Mouse (Mus musculus): ENCODE measurements at regions not wholly inside any gene's neighbourhood (a gene's known extent, or its start where the extent isn't known, plus 50 kb on each side); places are given as distances from the start of the nearest gene placed in this dataset.

DNA sequence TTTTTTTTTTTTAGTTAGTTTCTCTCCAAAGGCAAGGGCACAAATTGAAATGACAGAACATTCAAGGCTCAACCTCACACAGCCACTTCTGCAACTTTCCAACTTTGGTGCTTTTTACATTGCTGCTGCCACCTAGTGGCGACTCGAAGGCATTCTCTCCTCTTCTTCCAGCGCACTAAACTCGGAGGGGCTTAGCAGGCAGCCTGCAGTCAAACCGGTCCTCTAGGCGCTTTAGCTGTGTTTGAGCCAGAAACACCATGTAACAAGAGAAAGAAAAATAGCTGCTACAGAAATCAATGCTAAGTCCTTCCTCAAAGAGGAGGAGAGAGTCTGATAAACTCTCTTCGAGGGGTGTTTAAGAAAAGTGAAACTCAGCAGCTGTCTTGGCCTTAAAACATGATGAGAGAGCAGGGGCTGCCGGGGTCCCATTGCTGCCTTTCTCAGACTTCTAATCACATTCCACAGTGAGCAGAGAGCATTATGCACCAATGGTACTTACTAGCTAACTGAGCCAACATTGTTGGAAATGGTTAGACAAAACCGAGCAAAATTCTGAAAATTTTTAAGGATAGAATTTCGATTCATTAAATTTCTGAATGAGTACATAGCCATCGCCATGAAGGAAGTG, 252.7 kb downstream of the Rergl start:
- H3K4me2 ChIP-seq (ENCODE audit: low read length): no peak overlapping the region
- H3K9ac ChIP-seq (replicated peaks; ENCODE audit: low read length): no peak overlapping the region
- no peaks in the 10 kb centered on the region for H3K27me3 ChIP-seq (ENCODE audit: control insufficient read depth, insufficient read depth, low read length)
- H3K36me3 ChIP-seq (ENCODE audit: control insufficient read depth, insufficient read depth, low read length): no peaks in the 10 kb centered on the region
- 35% methylated on average over 11 of the region's 11 CpGs for WGBS
- DNase-seq (peak; percentile 90), ATAC-seq (ENCODE audit: low FRiP score, low TSS enrichment) (peak; percentile 79; the same call in 1 of the 2 replicates)
- H3K27ac ChIP-seq (replicated peaks; ENCODE audit: low read depth, low read length): no peak overlapping the region
- H3K4me3 ChIP-seq (replicated peaks; ENCODE audit: low read depth, low read length): no peak overlapping the region
- H3K9me3 ChIP-seq (ENCODE audit: control insufficient read depth, low read length): no peaks in the 10 kb centered on the region
- H3K4me1 ChIP-seq (ENCODE audit: control insufficient read depth, insufficient read depth, low read length): no peaks in the 10 kb centered on the region

DNA sequence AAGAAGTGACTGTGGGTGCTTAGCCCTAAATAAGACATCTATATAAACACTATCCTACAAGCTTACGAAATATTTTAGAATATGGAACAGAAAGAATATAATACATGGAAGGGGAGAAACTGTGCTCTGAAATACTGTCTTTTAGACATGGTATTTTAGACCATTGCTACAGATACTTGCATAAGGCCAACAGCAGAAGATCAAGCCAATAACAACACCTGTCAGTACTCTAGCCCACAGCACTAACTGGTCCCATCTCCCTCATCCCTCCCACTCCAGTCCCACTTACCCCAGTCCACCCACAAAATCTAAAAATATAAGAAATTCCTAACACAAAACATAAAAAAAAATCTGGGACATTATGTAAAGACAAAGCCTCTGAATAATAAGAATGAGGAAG, 275.6 kb downstream of the Rergl start:
- DNase-seq (no peak), ATAC-seq (ENCODE audit: low FRiP score, low TSS enrichment) (no peak)
- 93% methylated on average over 1 of the region's 1 CpGs for WGBS
- H3K4me2 ChIP-seq (ENCODE audit: low read length): no peak overlapping the region
- H3K4me3 ChIP-seq (replicated peaks; ENCODE audit: low read depth, low read length): no peak overlapping the region
- H3K9me3 ChIP-seq (ENCODE audit: control insufficient read depth, low read length): no peaks in the 10 kb centered on the region
- no peaks in the 10 kb centered on the region for H3K36me3 ChIP-seq (ENCODE audit: control insufficient read depth, insufficient read depth, low read length)
- H3K27me3 ChIP-seq (ENCODE audit: control insufficient read depth, insufficient read depth, low read length): no peaks in the 10 kb centered on the region
- H3K9ac ChIP-seq (replicated peaks; ENCODE audit: low read length): no peak overlapping the region
- no peak overlapping the region for H3K27ac ChIP-seq (replicated peaks; ENCODE audit: low read depth, low read length)
- H3K4me1 ChIP-seq (ENCODE audit: control insufficient read depth, insufficient read depth, low read length): no peaks in the 10 kb centered on the region

GRCm38 (mm10) chr6:139214488-139214887, 287.3 kb downstream of the Rergl start:
- Histone ChIP-seq H3K9me3 (ENCODE audit: control insufficient read depth, low read length) (no peaks in the 10 kb centered on the region), H3K4me2 (ENCODE audit: low read length) (no peak overlapping the region), H3K4me3 (replicated peaks; ENCODE audit: low read depth, low read length) (no peak overlapping the region), H3K9ac (replicated peaks; ENCODE audit: low read length) (no peak overlapping the region), H3K27me3 (ENCODE audit: control insufficient read depth, insufficient read depth, low read length) (no peaks in the 10 kb centered on the region), H3K36me3 (ENCODE audit: control insufficient read depth, insufficient read depth, low read length) (no peaks in the 10 kb centered on the region), H3K4me1 (ENCODE audit: control insufficient read depth, insufficient read depth, low read length) (no peaks in the 10 kb centered on the region), H3K27ac (replicated peaks; ENCODE audit: low read depth, low read length) (no peak overlapping the region; the same call in 1 of the 2 replicates)
- 69% methylated on average over 3 of the region's 3 CpGs for WGBS
- peak; percentile 43; the same call in 1 of the 2 replicates for ATAC-seq (ENCODE audit: low FRiP score, low TSS enrichment)
- peak; percentile 52 for DNase-seq

DNA sequence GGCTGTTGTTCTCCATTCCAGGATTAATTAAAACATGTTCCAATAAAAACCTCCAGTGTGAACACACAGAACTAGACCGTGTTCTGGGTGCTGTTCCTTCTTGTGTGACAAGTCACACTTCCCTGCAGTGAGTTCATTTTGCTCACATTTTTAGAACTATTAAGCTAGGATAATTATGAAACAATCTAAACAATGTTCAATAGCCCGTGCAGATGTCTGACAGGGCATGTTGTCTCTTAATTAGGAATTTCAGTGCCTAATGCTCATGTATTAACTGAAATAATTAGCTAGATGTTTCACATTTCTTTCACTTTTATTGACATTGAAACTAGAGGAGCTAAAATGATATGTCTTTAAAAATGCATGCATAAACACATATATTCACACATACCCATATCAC, 291.5 kb downstream of the Rergl start:
- no peak overlapping the region for H3K27ac ChIP-seq (replicated peaks; ENCODE audit: low read depth, low read length)
- H3K4me1 ChIP-seq (ENCODE audit: control insufficient read depth, insufficient read depth, low read length): no peaks in the 10 kb centered on the region
- H3K4me2 ChIP-seq (ENCODE audit: low read length): no peak overlapping the region
- no peaks in the 10 kb centered on the region for H3K36me3 ChIP-seq (ENCODE audit: control insufficient read depth, insufficient read depth, low read length)
- no peak for DNase-seq
- H3K9ac ChIP-seq (replicated peaks; ENCODE audit: low read length): no peak overlapping the region
- no peak overlapping the region for H3K4me3 ChIP-seq (replicated peaks; ENCODE audit: low read depth, low read length)
- H3K9me3 ChIP-seq (ENCODE audit: control insufficient read depth, low read length): no peaks in the 10 kb centered on the region
- WGBS: 68% methylated on average over 2 of the region's 2 CpGs
- no peaks in the 10 kb centered on the region for H3K27me3 ChIP-seq (ENCODE audit: control insufficient read depth, insufficient read depth, low read length)
- no peak for ATAC-seq (ENCODE audit: low FRiP score, low TSS enrichment)

DNA sequence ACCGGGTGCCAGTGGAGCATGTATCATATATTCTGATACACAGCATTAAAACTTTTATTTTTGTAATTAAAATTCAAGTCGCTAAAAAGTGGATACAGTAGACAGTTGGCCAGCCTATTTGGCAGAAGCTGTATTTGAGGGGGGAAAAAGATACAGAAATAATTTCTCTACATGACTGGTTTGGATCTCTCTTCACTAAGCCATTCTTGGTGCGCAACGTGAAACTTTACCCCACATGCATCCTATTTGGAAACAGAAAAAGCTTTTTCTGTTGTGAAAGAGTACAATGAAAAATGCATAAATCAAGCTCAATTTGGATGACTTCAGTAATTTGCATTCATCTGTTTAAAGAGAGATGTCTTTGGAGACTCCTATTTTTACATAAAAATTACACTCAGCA, 303.2 kb downstream of the Rergl start:
- H3K36me3 ChIP-seq (ENCODE audit: control insufficient read depth, insufficient read depth, low read length): no peaks in the 10 kb centered on the region
- H3K27ac ChIP-seq (replicated peaks; ENCODE audit: low read depth, low read length): no peak overlapping the region
- H3K4me3 ChIP-seq (replicated peaks; ENCODE audit: low read depth, low read length): no peak overlapping the region
- no peaks in the 10 kb centered on the region for H3K4me1 ChIP-seq (ENCODE audit: control insufficient read depth, insufficient read depth, low read length)
- DNase-seq: no peak
- 85% methylated on average over 4 of the region's 4 CpGs for WGBS
- no peaks in the 10 kb centered on the region for H3K9me3 ChIP-seq (ENCODE audit: control insufficient read depth, low read length)
- no peaks in the 10 kb centered on the region for H3K27me3 ChIP-seq (ENCODE audit: control insufficient read depth, insufficient read depth, low read length)
- no peak overlapping the region for H3K9ac ChIP-seq (replicated peaks; ENCODE audit: low read length)
- H3K4me2 ChIP-seq (ENCODE audit: low read length): no peak overlapping the region
- no peak for ATAC-seq (ENCODE audit: low FRiP score, low TSS enrichment)

DNA sequence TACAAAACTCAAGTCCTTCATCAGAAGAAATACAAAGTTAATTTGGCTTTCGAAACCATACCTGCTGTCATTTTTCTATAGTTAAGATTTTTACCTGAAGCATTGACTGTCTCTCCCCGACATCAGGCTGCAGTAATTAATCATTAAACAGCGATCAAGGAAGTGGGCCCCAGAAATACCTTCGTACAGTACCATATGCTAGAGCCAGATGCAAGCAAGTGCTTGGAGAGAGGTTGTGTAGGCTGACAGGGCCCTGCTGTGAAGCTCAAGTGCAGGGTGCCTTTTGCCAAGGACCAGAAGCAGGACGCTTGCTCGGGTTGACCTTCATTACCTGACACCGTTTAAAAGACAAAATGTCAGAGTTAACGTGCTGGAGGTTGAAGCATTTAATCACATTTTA, 315.3 kb downstream of the Rergl start:
- ATAC-seq (ENCODE audit: low FRiP score, low TSS enrichment) (no peak), DNase-seq (no peak)
- Histone ChIP-seq H3K9me3 (ENCODE audit: control insufficient read depth, low read length) (no peaks in the 10 kb centered on the region), H3K4me2 (ENCODE audit: low read length) (no peak overlapping the region), H3K27me3 (ENCODE audit: control insufficient read depth, insufficient read depth, low read length) (no peaks in the 10 kb centered on the region), H3K9ac (replicated peaks; ENCODE audit: low read length) (no peak overlapping the region), H3K4me3 (replicated peaks; ENCODE audit: low read depth, low read length) (no peak overlapping the region), H3K36me3 (ENCODE audit: control insufficient read depth, insufficient read depth, low read length) (no peaks in the 10 kb centered on the region), H3K4me1 (ENCODE audit: control insufficient read depth, insufficient read depth, low read length) (no peaks in the 10 kb centered on the region), H3K27ac (replicated peaks; ENCODE audit: low read depth, low read length) (no peak overlapping the region)
- 85% methylated on average over 8 of the region's 8 CpGs for WGBS

DNA sequence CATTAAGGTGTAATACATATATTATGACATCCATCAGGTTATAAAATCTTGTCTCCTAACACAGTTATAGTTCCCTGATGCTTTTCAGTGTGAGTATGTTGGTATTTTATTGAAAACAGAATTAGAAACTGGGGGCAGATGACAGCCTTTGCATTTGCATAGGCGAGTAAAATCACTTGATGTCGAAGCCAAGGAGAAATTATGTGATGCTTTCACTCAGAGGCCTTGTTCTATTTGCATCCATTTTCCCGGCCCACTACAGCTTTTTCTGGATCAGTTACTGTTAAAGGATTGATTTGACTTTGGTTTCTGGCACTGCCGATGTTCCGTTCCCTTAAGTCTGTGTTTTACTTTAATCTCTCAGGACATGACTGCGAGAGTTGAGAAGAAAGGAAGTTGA, 341.4 kb downstream of the Rergl start:
- Histone ChIP-seq H3K27me3 (ENCODE audit: control insufficient read depth, insufficient read depth, low read length) (no peaks in the 10 kb centered on the region), H3K4me3 (replicated peaks; ENCODE audit: low read depth, low read length) (no peak overlapping the region), H3K27ac (replicated peaks; ENCODE audit: low read depth, low read length) (no peak overlapping the region), H3K9me3 (ENCODE audit: control insufficient read depth, low read length) (no peaks in the 10 kb centered on the region), H3K36me3 (ENCODE audit: control insufficient read depth, insufficient read depth, low read length) (no peaks in the 10 kb centered on the region), H3K4me1 (ENCODE audit: control insufficient read depth, insufficient read depth, low read length) (no peaks in the 10 kb centered on the region), H3K9ac (replicated peaks; ENCODE audit: low read length) (no peak overlapping the region), H3K4me2 (ENCODE audit: low read length) (no peak overlapping the region)
- WGBS: 91% methylated on average over 6 of the region's 6 CpGs
- ATAC-seq (ENCODE audit: low FRiP score, low TSS enrichment): no peak
- DNase-seq: no peak

GRCm38 (mm10) chr6:139159741-139160140, 342.0 kb downstream of the Rergl start:
- Histone ChIP-seq H3K27me3 (ENCODE audit: control insufficient read depth, insufficient read depth, low read length) (no peaks in the 10 kb centered on the region), H3K27ac (replicated peaks; ENCODE audit: low read depth, low read length) (no peak overlapping the region), H3K9ac (replicated peaks; ENCODE audit: low read length) (no peak overlapping the region), H3K4me2 (ENCODE audit: low read length) (no peak overlapping the region), H3K4me3 (replicated peaks; ENCODE audit: low read depth, low read length) (no peak overlapping the region), H3K36me3 (ENCODE audit: control insufficient read depth, insufficient read depth, low read length) (no peaks in the 10 kb centered on the region), H3K9me3 (ENCODE audit: control insufficient read depth, low read length) (no peaks in the 10 kb centered on the region), H3K4me1 (ENCODE audit: control insufficient read depth, insufficient read depth, low read length) (no peaks in the 10 kb centered on the region)
- no peak for ATAC-seq (ENCODE audit: low FRiP score, low TSS enrichment)
- WGBS: 86% methylated on average over 4 of the region's 4 CpGs
- no peak for DNase-seq

- DNase-seq: no peak
- Histone ChIP-seq H3K9me3 (ENCODE audit: control insufficient read depth, low read length) (no peaks in the 10 kb centered on the region), H3K9ac (replicated peaks; ENCODE audit: low read length) (no peak overlapping the region), H3K4me1 (ENCODE audit: control insufficient read depth, insufficient read depth, low read length) (no peaks in the 10 kb centered on the region), H3K4me3 (replicated peaks; ENCODE audit: low read depth, low read length) (no peak overlapping the region), H3K27me3 (ENCODE audit: control insufficient read depth, insufficient read depth, low read length) (no peaks in the 10 kb centered on the region), H3K36me3 (ENCODE audit: control insufficient read depth, insufficient read depth, low read length) (no peaks in the 10 kb centered on the region), H3K27ac (replicated peaks; ENCODE audit: low read depth, low read length) (no peak overlapping the region), H3K4me2 (ENCODE audit: low read length) (no peak overlapping the region)
- 88% methylated on average over 1 of the region's 1 CpGs for WGBS
- ATAC-seq (ENCODE audit: low FRiP score, low TSS enrichment): no peak
Measured at GRCm38 (mm10) chr6:139154802-139155201, 347.0 kb downstream of the Rergl start.
